Mouse (Mus musculus) cerebellum, adult 2 months (tissue): ENCODE results near the gene Dok1. TPM values are rescaled to one million over a fixed set of nuclear protein-coding genes. Genes with fewer than 3 reads are reported as not detected.

Experiments used
- DNase-seq, 2 experiments: peaks; one replicate each; pipeline ENCODE4 v3.0.0; 2021
- H3K27ac ChIP-seq: fragments of 200-500 bp; 2 replicates; pipeline ENCODE4 v1.5.1; 2012; ENCODE audit warnings: low read length, control low read depth, inconsistent platforms; ENCODE audit not compliant: insufficient read depth
- H3K27me3 ChIP-seq: fragments of 200-500 bp; 2 replicates; pipeline ENCODE4 v1.6.1; 2012; ENCODE audit warnings: inconsistent platforms, mild to moderate bottlenecking, low read length, moderate library complexity; ENCODE audit not compliant: control insufficient read depth, insufficient read depth
- H3K4me1 ChIP-seq: fragments of 200-500 bp; 2 replicates; pipeline ENCODE4 v1.6.1; 2011; ENCODE audit warnings: low read length; ENCODE audit not compliant: control insufficient read depth, insufficient read depth
- H3K4me3 ChIP-seq: fragments of 200-500 bp; replicated peaks from 2 replicates; pipeline ENCODE3; 2011; ENCODE audit warnings: mild to moderate bottlenecking, low read depth, low read length, control low read depth; ENCODE audit not compliant: insufficient read depth
- CTCF ChIP-seq: fragments of 200-500 bp; IDR thresholded peaks from 2 replicates; pipeline ENCODE4 v1.5.1; 2011; ENCODE audit warnings: low read depth, mild to moderate bottlenecking, control low read depth, low read length, moderate library complexity, borderline replicate concordance; ENCODE audit not compliant: insufficient read depth
- POLR2A ChIP-seq: fragments of 200-500 bp; IDR thresholded peaks from 2 replicates; pipeline ENCODE4 v1.6.1; 2011; ENCODE audit warnings: low read length, control low read depth, borderline replicate concordance; ENCODE audit not compliant: insufficient read depth
- WGBS: fragments of 180-500 bp; shearing (Covaris S2); methylation state at CpG from one replicate; pipeline ENCODE4 v1.1.7; 2018; 5-methylcytosine and 5-hydroxymethylcytosine counted together
- polyA plus RNA-seq: library from polyadenylated mRNA; depleted of rRNA; stranded (reverse); fragments of >200 nt; gene quantifications from 2 replicates; pipeline ENCODE4 v1.2.3, GENCODE M21; 2012

The Dok1 gene
- polyA plus RNA-seq, 1 experiment = 1.7 TPM

- no peak overlapping the region for H3K27ac ChIP-seq
- DNase-seq = no peak
- H3K4me1 ChIP-seq = 0 out of 2 replicates have a peak, but pooled peaks cover 2% of the 10 kb centered on the region
- peaks cover 6% of the 10 kb centered on the region; the same call in 1 of the 2 replicates for H3K27me3 ChIP-seq
- no peak overlapping the region for H3K4me3 ChIP-seq
- TF ChIP-seq CTCF = no peak
- TF ChIP-seq POLR2A = no peak
- 33% methylated on average over 10 of the region's 10 CpGs for WGBS
Measured at GRCm38 (mm10) chr6:83029777-83030176, 3.5 kb downstream of the Dok1 start.

GRCm38 (mm10) chr6:83027706-83028105, 5.6 kb downstream of the Dok1 start:
- Histone ChIP-seq H3K27ac (no peak overlapping the region), H3K4me1 (no peaks in the 10 kb centered on the region), H3K27me3 (peaks cover 3% of the 10 kb centered on the region; the same call in 1 of the 2 replicates), H3K4me3 (no peak overlapping the region)
- TF ChIP-seq POLR2A (no peak), CTCF (no peak)
- WGBS = 45% methylated on average over 7 of the region's 9 CpGs
- no peak for DNase-seq

DNA sequence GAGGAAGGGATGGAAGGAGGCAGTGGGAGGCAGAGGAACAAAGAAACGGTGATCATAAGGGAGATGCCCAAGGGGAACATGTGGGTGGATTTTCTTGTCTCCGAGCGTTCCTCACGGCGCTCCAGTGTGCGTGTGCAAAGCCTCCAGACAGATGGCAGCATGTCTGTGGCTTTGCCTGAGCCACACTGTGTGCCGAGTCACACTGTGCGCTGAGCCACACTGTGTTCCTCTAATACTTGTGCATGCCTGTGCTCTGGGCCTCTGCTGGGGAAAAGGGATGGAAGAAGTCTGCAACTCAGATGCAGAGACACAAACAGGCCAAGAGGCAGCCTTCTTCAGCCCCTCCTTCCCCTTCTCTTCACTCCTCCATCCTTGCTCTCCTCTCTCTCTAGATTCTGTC, 6.0 kb downstream of the Dok1 start:
- H3K4me1 ChIP-seq = no peaks in the 10 kb centered on the region
- TF ChIP-seq POLR2A = no peak
- no peak for TF ChIP-seq CTCF
- WGBS = 69% methylated on average over 8 of the region's 8 CpGs
- no peak overlapping the region for H3K27ac ChIP-seq
- H3K4me3 ChIP-seq = no peak overlapping the region
- H3K27me3 ChIP-seq = peaks cover 3% of the 10 kb centered on the region; the same call in 1 of the 2 replicates
- no peak for DNase-seq

- H3K4me3 ChIP-seq = no peak overlapping the region
- no peak for TF ChIP-seq CTCF
- no peak for TF ChIP-seq POLR2A
- DNase-seq = no peak
- H3K4me1 ChIP-seq = no peaks in the 10 kb centered on the region
- no peaks in the 10 kb centered on the region for H3K27me3 ChIP-seq
- 87% methylated on average over 4 of the region's 4 CpGs for WGBS
- no peak overlapping the region for H3K27ac ChIP-seq
Measured at GRCm38 (mm10) chr6:83025221-83025620, 8.1 kb downstream of the Dok1 start.

DNA sequence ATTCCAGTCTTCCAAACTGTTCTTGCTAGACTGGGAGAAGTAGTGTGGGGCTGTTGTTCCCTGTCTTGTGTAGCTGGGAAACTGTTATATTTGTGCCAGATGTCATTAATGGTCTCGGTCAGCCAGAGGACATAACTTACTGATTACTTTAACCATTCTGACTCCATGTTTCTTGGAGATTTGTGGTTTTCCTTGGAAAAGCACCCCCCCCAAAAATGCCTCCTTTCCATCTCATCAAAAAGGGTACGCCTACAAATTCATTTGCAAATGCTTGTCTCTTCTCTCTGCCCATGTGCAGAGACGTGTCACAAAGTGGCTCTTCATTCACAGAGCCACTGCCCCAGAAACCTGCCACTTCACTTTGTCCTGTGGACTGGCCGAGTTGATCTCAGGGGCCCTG, 8.8 kb downstream of the Dok1 start:
- WGBS = 65% methylated on average over 4 of the region's 4 CpGs

GRCm38 (mm10) chr6:83023786-83024185, 9.5 kb downstream of the Dok1 start:
- TF ChIP-seq CTCF = no peak
- no peak for TF ChIP-seq POLR2A
- H3K4me3 ChIP-seq = no peak overlapping the region
- H3K27ac ChIP-seq = no peak overlapping the region
- 98% methylated on average over 2 of the region's 2 CpGs for WGBS
- DNase-seq = no peak
- no peaks in the 10 kb centered on the region for H3K4me1 ChIP-seq
- no peaks in the 10 kb centered on the region for H3K27me3 ChIP-seq

More for the DNA sequence above, 8.8 kb downstream of the Dok1 start:
- no peak for DNase-seq
- H3K27ac ChIP-seq = no peak overlapping the region
- H3K4me3 ChIP-seq = no peak overlapping the region
- H3K4me1 ChIP-seq = no peaks in the 10 kb centered on the region
- no peaks in the 10 kb centered on the region for H3K27me3 ChIP-seq
- TF ChIP-seq CTCF = no peak

DNA sequence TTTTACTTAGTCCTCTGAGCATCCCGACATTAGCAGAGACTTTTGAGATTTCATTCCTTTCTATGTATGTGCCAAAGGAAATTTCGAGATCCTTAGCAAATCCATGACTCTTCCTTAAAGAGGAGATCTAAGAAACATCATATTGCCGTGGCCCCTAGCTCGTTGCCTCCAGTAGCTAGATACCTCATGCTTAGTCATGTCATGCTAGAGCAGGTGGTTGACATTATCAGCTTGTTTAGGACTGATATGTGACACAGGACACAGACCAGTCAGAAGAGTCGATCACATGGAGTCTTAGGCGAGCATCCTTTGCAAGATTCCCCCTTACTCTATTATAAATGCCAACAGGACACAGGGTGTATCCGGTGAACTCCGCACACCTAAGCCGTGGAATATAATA, 10.3 kb downstream of the Dok1 start:
- no peaks in the 10 kb centered on the region for H3K27me3 ChIP-seq
- no peak for TF ChIP-seq CTCF
- TF ChIP-seq POLR2A = no peak
- WGBS = 86% methylated on average over 9 of the region's 9 CpGs
- H3K27ac ChIP-seq = no peak overlapping the region
- no peaks in the 10 kb centered on the region for H3K4me1 ChIP-seq
- no peak for DNase-seq
- H3K4me3 ChIP-seq = no peak overlapping the region

DNA sequence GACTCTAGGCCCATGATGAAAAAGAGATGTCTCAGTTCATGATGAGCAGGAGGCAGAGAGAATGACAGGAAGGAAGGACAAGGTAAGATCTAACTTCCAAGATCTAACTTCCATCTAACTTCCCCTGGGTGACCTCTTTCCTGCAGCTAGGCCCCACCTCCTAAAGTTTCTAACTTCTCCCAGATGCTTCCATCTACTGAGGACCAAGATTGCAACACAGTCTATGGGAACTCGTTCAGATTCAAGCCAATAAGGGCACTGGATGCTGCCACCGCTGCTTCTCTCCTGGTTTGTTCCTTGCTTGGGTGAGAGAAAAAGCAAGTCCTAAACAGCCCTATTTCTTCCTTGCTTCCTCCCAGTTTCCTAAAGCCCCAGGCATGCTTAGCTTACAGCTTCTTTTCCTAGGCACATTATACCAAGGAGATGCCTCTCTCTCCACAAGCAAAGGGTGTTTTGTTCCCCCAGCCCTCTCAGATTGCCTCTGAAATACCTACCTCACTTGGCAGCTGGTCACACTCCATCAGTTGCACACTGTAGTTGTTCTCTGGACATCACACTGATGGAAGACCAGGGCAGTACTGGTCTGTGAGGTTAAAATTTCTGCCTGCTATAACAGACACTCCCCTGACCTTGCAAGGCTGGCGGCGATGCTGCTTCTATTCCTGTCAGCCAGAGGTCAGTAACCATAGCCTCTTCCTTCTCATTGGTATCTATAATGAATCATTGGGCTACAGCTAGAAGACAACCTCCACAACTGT, 12.3 kb downstream of the Dok1 start:
- Histone ChIP-seq H3K4me3 (no peak overlapping the region), H3K27me3 (no peaks in the 10 kb centered on the region), H3K27ac (no peak overlapping the region), H3K4me1 (no peaks in the 10 kb centered on the region)
- 80% methylated on average over 4 of the region's 4 CpGs for WGBS
- no peak for TF ChIP-seq POLR2A
- no peak for TF ChIP-seq CTCF
- DNase-seq = no peak

DNA sequence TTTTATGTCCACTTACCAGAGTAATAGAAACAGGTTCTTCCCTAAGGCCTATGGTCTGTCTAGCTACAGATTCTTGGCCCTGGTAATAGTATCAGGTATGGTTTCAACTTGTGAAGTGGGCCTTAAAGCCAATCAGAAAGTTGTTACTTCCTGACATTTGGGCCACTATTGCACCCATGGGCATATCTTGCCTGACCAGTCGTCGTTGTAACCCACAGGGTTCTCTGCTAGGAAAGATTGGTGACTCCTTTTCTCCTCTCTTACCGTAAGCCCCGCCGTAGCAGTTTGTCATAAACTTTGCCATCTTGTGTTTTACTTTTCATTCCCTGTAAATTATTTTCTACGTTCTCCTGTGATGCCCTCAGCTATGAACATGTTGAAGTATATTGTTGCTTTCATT, 13.2 kb downstream of the Dok1 start:
- no peak overlapping the region for H3K4me3 ChIP-seq
- TF ChIP-seq CTCF (no peak), POLR2A (no peak)
- H3K4me1 ChIP-seq = no peaks in the 10 kb centered on the region
- DNase-seq = no peak
- no peaks in the 10 kb centered on the region for H3K27me3 ChIP-seq
- WGBS = 94% methylated on average over 6 of the region's 6 CpGs
- H3K27ac ChIP-seq = no peak overlapping the region
